Mouse (Mus musculus): ENCODE data around the gene Ccnc.

DNA sequence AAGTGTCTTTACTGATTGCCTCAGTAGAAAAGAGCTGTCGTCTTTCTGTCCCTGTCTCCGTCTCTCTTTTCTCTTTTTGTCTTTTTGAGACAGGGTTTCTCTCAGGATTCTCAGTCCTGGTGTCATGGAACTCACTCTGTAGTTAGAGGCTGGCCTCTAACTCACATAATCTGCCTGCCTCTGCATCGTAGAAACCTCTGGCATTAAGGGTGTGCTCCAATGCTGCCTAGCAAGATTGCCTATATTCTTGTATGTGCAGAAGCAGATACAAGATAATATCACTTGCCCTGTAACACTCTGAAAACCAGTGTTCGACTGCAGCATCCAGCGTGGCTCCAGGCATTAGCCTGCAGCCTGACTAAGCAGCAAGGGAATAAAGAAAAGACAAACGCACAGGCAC lies 61.4 kb downstream of the Ccnc start:
- no peak for TF ChIP-seq POLR2A (IDR thresholded peaks at IDR 0.05; ENCODE audit: borderline replicate concordance, extremely low read depth, low read depth, low read length)
- TF ChIP-seq CTCF (IDR thresholded peaks at IDR 0.05; ENCODE audit: insufficient read depth, low read length), result no peak
